Mouse (Mus musculus): ENCODE measurements around the gene Kcnj9.

Kcnj9 gene

GRCm38 (mm10) chr1:172311921-172312767 is 17.0 kb downstream of the Kcnj9 start:
- peak; percentile 79 for DNase-seq (ENCODE audit: low spot score)

- DNase-seq (ENCODE audit: low spot score) = peak; percentile 11
Measured at GRCm38 (mm10) chr1:172311248-172311906, 17.7 kb downstream of the Kcnj9 start.

- DNase-seq (ENCODE audit: low spot score) = peak; percentile 70
Measured at GRCm38 (mm10) chr1:172309699-172310398, 19.3 kb downstream of the Kcnj9 start.

GRCm38 (mm10) chr1:172308409-172308808 is 20.7 kb downstream of the Kcnj9 start:
- DNase-seq (ENCODE audit: low spot score) = no peak

GRCm38 (mm10) chr1:172307936-172308335 is 21.2 kb downstream of the Kcnj9 start:
- no peak for DNase-seq (ENCODE audit: low spot score)

GRCm38 (mm10) chr1:172306885-172307284 is 22.2 kb downstream of the Kcnj9 start:
- DNase-seq (ENCODE audit: low spot score) = no peak

GRCm38 (mm10) chr1:172306196-172306595 is 22.9 kb downstream of the Kcnj9 start:
- DNase-seq (ENCODE audit: low spot score) = no peak

- DNase-seq (ENCODE audit: low spot score) = no peak
Measured at GRCm38 (mm10) chr1:172305635-172306034, 23.5 kb downstream of the Kcnj9 start.

GRCm38 (mm10) chr1:172305153-172305552 is 24.0 kb downstream of the Kcnj9 start:
- DNase-seq (ENCODE audit: low spot score) = no peak

- DNase-seq (ENCODE audit: low spot score) = no peak
Measured at GRCm38 (mm10) chr1:172304443-172304842, 24.7 kb downstream of the Kcnj9 start.

- DNase-seq (ENCODE audit: low spot score) = no peak
Measured at GRCm38 (mm10) chr1:172302851-172303250, 26.3 kb downstream of the Kcnj9 start.

- DNase-seq (ENCODE audit: low spot score) = no peak
Measured at GRCm38 (mm10) chr1:172302311-172302710, 26.8 kb downstream of the Kcnj9 start.

- no peak for DNase-seq (ENCODE audit: low spot score)
Measured at GRCm38 (mm10) chr1:172301180-172301579, 27.9 kb downstream of the Kcnj9 start.

- no peak for DNase-seq (ENCODE audit: low spot score)
Measured at GRCm38 (mm10) chr1:172300247-172300646, 28.9 kb downstream of the Kcnj9 start.

- no peak for DNase-seq (ENCODE audit: low spot score)
Measured at GRCm38 (mm10) chr1:172299528-172299927, 29.6 kb downstream of the Kcnj9 start.

- no peak for DNase-seq (ENCODE audit: low spot score)
Measured at GRCm38 (mm10) chr1:172297611-172298537, 31.2 kb downstream of the Kcnj9 start, which contains the start of gene Atp1a2. TSS of gene Atp1a2 (minus strand) at chr1:172298064.

GRCm38 (mm10) chr1:172296816-172297510 is 32.2 kb downstream of the Kcnj9 start:
- DNase-seq (ENCODE audit: low spot score) = no peak

GRCm38 (mm10) chr1:172295751-172296197 is 33.3 kb downstream of the Kcnj9 start:
- DNase-seq (ENCODE audit: low spot score) = no peak

GRCm38 (mm10) chr1:172293449-172293848 is 35.7 kb downstream of the Kcnj9 start:
- DNase-seq (ENCODE audit: low spot score) = no peak

- DNase-seq (ENCODE audit: low spot score) = no peak
Measured at GRCm38 (mm10) chr1:172292880-172293279, 36.2 kb downstream of the Kcnj9 start.

GRCm38 (mm10) chr1:172289617-172289946 is 39.5 kb downstream of the Kcnj9 start:
- no peak for DNase-seq (ENCODE audit: low spot score)
